Mouse (Mus musculus): ENCODE measurements around the gene Btbd35f7. TPM values are rescaled to one million over a fixed set of nuclear protein-coding genes. Genes with fewer than 3 reads are reported as not detected.

The Btbd35f7 gene
- polyA plus RNA-seq (2017; shearing (Covaris generic)) = not detected

DNA sequence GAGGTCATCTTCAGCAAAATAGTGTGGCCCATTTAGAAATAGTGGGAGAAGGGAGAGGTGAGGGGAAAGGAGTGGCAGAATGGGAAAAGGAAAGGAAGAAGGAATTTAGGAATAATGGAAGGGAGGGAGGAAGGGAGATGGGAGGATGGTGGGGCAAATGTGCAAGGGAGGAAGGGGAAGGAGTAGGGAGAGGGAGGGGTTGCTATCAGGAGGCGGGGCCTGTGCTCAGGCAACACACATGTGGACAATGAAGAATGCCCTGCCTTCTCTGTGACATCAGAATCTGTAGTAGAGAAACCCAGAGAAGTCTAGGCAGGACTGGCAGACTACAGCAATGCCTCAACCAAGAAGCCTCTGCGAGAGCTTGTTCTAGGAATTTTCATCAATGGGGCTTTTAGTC, at the start of gene Btbd35f7:
Btbd35f7 (plus strand) TSS at position 301 of the 400 bp plus-strand sequence.

Other genes starting within 250 kb of the Btbd35f7 start
- gene Mycs, start 199.8 kb upstream of the Btbd35f7 start, polyA plus RNA-seq (2017; shearing (Covaris generic)) = not detected